Mouse (Mus musculus) frontal cortex, postnatal 14 days (tissue): ENCODE measurements at regions not wholly inside any gene's neighbourhood (a gene's known extent, or its start where the extent isn't known, plus 50 kb on each side); places are given as distances from the start of the nearest gene placed in this dataset.

ENCODE experiments used
- DNase-seq, 2 experiments: peaks; one replicate each; pipeline ENCODE4 v3.0.0; 2022; ENCODE audit warnings: low spot score in 2 of 2

DNA sequence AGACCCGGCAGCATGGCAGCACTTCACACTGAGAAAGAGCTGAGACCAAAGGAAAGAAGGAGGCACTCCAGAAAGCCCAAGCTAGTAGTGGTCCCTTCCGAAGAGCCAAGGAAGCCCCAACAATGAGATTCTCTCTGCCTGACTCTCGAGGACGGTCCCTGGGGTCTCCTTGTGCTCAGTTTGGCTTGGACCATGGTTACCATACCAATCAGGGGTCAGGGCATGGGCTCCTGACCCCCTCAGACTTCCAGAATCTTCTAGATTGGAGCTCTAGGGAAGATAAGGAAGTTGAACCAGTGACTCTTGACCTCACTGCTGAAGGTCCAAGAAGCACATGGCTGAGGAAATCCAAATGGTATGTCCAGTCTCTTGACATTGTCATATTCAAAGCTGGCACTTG, 53.0 kb upstream of the Cplx2 start:
- no peak for DNase-seq

DNA sequence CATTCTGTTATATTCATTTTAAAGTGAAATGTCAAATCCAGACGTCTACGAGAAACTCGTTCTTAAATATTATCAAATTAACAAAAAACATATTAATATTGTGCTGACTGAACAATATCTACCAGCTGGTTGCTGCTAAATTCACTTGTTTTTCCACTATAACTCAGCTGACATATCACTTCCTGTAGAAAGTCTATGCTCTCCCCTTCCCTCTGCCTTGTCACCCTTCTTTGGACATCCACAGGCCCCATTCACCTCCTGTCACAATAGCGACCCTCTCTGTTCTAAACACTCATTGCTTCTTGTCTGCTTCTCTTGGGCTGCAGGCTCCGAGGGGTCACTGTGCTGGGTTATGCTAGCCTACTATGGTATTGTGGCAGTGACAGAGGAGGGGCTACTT, 52.5 kb upstream of the Cplx2 start:
- no peak for DNase-seq

DNA sequence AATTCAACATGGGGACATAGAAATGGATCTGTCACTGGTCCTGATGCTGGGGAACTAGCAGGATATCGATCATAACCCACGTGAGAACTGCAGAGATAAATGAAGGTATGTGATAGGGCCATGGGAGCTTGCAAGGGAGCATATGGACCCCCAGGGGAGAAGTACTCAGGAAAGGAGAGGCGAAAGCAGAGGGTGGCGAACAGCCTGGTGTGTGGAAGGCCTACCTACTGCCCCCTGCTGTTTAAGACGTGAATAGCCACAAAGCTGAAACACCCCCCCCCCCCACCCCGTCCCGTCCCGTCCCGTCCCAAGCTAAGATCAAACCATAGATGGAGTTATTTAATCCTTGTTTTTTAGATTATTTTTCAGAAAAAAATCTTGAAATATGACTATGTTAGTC, 50.9 kb upstream of the Cplx2 start:
- no peak for DNase-seq

DNA sequence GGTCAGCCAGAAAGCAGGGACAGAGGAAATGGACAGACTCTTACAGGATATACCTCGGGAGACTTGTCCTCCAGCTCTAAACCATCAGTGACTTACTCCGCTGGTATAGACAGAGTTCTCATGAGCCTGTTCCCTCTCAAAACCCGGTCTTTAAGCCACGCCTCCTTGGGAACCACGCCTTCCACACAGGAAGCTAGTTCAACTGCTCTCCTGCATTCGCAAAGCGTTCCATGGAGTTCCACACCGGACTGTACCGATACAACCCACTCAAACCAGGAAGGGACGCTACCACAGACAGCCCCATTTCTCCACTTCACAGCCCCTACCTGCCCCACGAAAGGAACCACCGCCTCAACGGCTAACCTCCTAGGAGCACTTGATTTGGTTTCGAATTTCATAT, 50.1 kb upstream of the Cplx2 start:
- DNase-seq, result no peak
